Mouse (Mus musculus) embryonic facial prominence, embryonic 10.5 days (tissue): ENCODE measurements around the gene Lonp2. TPM values are rescaled to one million over a fixed set of nuclear protein-coding genes. Genes with fewer than 3 reads are reported as not detected.

Experiments used
- DNase-seq: peaks from one replicate; pipeline ENCODE4 v3.0.0-alpha.2; 2017; ENCODE audit warnings: low spot score
- H3K27ac ChIP-seq: fragments of 300-500 bp; sonication (generic); replicated peaks from 2 replicates; pipeline ENCODE4 v1.5.1; 2016; ENCODE audit warnings: mild to moderate bottlenecking
- H3K27me3 ChIP-seq: fragments of 300-500 bp; sonication (generic); replicated peaks from 2 replicates; pipeline ENCODE4 v1.6.1; 2016; ENCODE audit warnings: low read depth, mild to moderate bottlenecking; ENCODE audit not compliant: poor library complexity, severe bottlenecking
- H3K36me3 ChIP-seq: fragments of 300-500 bp; sonication (generic); replicated peaks from 2 replicates; pipeline ENCODE4 v1.6.1; 2016; ENCODE audit warnings: mild to moderate bottlenecking, moderate library complexity
- H3K4me1 ChIP-seq: fragments of 300-500 bp; sonication (generic); 2 replicates; pipeline ENCODE4 v1.6.1; 2016
- H3K4me3 ChIP-seq: fragments of 300-500 bp; sonication (generic); 2 replicates; pipeline ENCODE4 v1.5.1; 2016; ENCODE audit warnings: mild to moderate bottlenecking, moderate library complexity
- H3K9me3 ChIP-seq: fragments of 300-500 bp; sonication (generic); 2 replicates; pipeline ENCODE4 v1.6.1; 2016; ENCODE audit warnings: mild to moderate bottlenecking
- WGBS: fragments of 180-500 bp; shearing (Covaris S2); methylation state at CpG from one replicate; pipeline ENCODE4 v1.1.7; 2016; 5-methylcytosine and 5-hydroxymethylcytosine counted together
- polyA plus RNA-seq: library from polyadenylated mRNA; unstranded; fragments of >200 nt; fragmentation: Nextera tagmentation; extraction: Ambion mirVana; gene quantifications from 2 replicates; pipeline ENCODE4 v1.2.1, GENCODE M21; 2016

The Lonp2 gene
- polyA plus RNA-seq, 1 experiment from 2014 or later: 50.5 TPM

DNA sequence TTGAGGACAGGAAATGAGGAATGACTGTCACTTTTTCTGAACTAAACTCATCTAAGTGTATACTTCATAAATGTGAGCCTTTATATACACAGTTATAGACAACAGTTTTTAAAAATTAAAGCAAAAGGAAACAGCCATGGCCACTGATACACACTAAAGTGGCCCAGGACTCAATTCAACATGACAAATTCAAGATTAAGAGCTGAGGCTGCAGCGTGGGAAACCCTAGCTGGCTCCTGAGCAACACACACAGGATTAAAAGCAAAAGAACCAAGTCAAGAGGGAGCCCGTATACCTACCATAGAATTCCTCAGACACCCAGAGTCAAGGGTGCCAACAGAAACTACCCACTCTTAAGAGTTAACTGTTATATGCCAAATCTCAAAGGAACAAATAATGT, 97.6 kb downstream of the Lonp2 start:
- H3K4me1 ChIP-seq: no peaks in the 10 kb centered on the region
- no peaks in the 10 kb centered on the region for H3K27me3 ChIP-seq
- no peaks in the 10 kb centered on the region for H3K9me3 ChIP-seq
- peaks cover 71% of the 10 kb centered on the region for H3K36me3 ChIP-seq
- WGBS: 87% methylated on average over 2 of the region's 2 CpGs
- DNase-seq: no peak
- no peak overlapping the region for H3K27ac ChIP-seq
- no peak overlapping the region for H3K4me3 ChIP-seq

DNA sequence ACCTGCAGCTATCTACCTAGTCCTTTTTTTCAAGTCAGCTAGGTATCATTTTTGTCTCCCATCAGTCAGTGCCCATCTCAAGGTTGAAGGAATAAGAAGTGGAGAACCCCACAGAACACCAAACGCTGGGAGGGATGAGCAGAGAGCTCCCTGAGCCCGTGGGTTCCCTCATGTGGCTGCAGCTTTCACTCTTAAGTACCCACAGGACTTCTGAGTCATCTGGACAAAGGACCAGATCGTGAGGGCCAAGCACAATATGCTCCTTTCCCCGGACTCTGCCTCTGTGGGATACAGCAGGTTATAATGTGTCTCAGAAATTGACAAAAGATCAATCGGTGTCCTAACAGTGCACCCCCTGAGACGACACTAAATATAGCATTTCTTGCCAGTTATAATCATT, 103.1 kb downstream of the Lonp2 start:
- DNase-seq: no peak
- Histone ChIP-seq H3K27me3 (no peaks in the 10 kb centered on the region), H3K27ac (no peak overlapping the region), H3K36me3 (peaks cover 43% of the 10 kb centered on the region), H3K9me3 (no peaks in the 10 kb centered on the region), H3K4me3 (no peak overlapping the region), H3K4me1 (peaks cover 22% of the 10 kb centered on the region)
- 81% methylated on average over 6 of the region's 6 CpGs for WGBS

GRCm38 (mm10) chr8:86728224-86728950, 104.5 kb downstream of the Lonp2 start:
- WGBS: 64% methylated on average over 19 of the region's 19 CpGs
- no peak overlapping the region for H3K4me3 ChIP-seq
- peaks cover 22% of the 10 kb centered on the region for H3K4me1 ChIP-seq

GRCm38 (mm10) chr8:86730303-86730702, 106.5 kb downstream of the Lonp2 start:
- H3K4me1 ChIP-seq: peaks cover 27% of the 10 kb centered on the region
- no peaks in the 10 kb centered on the region for H3K27me3 ChIP-seq
- WGBS: 56% methylated on average over 3 of the region's 3 CpGs
- H3K27ac ChIP-seq: no peak overlapping the region
- peaks cover 19% of the 10 kb centered on the region for H3K36me3 ChIP-seq
- H3K4me3 ChIP-seq: no peak overlapping the region
- H3K9me3 ChIP-seq: no peaks in the 10 kb centered on the region
- DNase-seq: no peak

More at GRCm38 (mm10) chr8:86728224-86728950, 104.5 kb downstream of the Lonp2 start:
- no peak for DNase-seq
- H3K9me3 ChIP-seq: no peaks in the 10 kb centered on the region
- H3K36me3 ChIP-seq: peaks cover 29% of the 10 kb centered on the region
- no peak overlapping the region for H3K27ac ChIP-seq
- H3K27me3 ChIP-seq: no peaks in the 10 kb centered on the region

DNA sequence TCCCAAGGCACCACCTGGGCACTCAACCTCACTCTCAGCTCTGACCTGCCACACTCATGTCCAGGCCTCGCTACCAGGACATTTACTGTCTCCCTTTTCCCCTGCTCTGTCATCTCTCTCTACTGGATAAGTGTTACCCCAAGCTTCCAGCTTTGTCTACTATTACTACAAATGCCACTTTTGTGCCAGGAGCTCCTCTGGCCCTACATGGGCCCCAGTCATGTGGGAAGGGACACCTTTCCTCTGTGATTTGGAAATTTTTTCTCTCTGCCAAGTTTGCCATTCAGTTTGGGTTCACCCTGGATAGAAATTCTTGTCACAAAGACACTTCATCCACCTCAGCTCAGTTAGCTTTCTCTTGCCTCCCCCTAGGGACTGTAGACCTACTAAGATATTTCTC, 107.0 kb downstream of the Lonp2 start:
- 85% methylated on average over 1 of the region's 1 CpGs for WGBS
- DNase-seq: no peak

GRCm38 (mm10) chr8:86734171-86734570, 110.3 kb downstream of the Lonp2 start:
- Histone ChIP-seq H3K36me3 (0 out of 2 replicates have a peak, but pooled peaks cover 3% of the 10 kb centered on the region), H3K27ac (no peak overlapping the region), H3K9me3 (no peaks in the 10 kb centered on the region), H3K27me3 (no peaks in the 10 kb centered on the region), H3K4me3 (no peak overlapping the region), H3K4me1 (peaks cover 29% of the 10 kb centered on the region)
- WGBS: 84% methylated on average over 4 of the region's 4 CpGs
- no peak for DNase-seq

More for the DNA sequence above, 107.0 kb downstream of the Lonp2 start:
- no peak overlapping the region for H3K27ac ChIP-seq
- peaks cover 15% of the 10 kb centered on the region for H3K36me3 ChIP-seq
- peaks cover 33% of the 10 kb centered on the region for H3K4me1 ChIP-seq
- H3K27me3 ChIP-seq: no peaks in the 10 kb centered on the region
- H3K4me3 ChIP-seq: no peak overlapping the region
- H3K9me3 ChIP-seq: no peaks in the 10 kb centered on the region

DNA sequence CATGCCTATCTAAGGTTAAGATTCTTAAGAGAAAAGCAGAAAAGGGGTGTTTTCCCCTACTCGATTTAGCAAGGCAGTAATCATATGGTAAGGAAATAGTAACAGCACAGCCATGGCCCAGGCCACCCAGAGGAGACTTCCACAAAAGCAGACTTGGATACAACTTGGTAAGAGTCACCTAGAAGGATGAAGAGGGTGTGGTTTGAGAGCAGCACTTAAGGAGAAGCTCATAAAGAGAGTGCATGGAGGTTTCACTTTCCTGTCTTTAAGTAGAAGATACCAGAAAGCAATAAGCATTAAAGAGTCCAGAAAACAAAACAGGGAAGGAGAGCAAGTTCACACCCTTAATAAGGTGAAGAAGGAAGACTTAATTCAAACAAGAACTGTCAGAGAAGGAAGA, 111.1 kb downstream of the Lonp2 start:
- Histone ChIP-seq H3K4me3 (no peak overlapping the region), H3K4me1 (peaks cover 29% of the 10 kb centered on the region), H3K27ac (no peak overlapping the region), H3K9me3 (no peaks in the 10 kb centered on the region), H3K36me3 (0 out of 2 replicates have a peak, but pooled peaks cover 8% of the 10 kb centered on the region), H3K27me3 (no peaks in the 10 kb centered on the region)
- DNase-seq: no peak
- WGBS: 76% methylated on average over 1 of the region's 1 CpGs

- Histone ChIP-seq H3K27me3 (no peaks in the 10 kb centered on the region), H3K4me3 (no peak overlapping the region), H3K36me3 (0 out of 2 replicates have a peak, but pooled peaks cover 8% of the 10 kb centered on the region), H3K9me3 (no peaks in the 10 kb centered on the region), H3K4me1 (peaks cover 25% of the 10 kb centered on the region), H3K27ac (no peak overlapping the region)
- no peak for DNase-seq
- 46% methylated on average over 3 of the region's 3 CpGs for WGBS
These were observed 111.7 kb downstream of the Lonp2 start for GRCm38 (mm10) chr8:86735446-86736111.

DNA sequence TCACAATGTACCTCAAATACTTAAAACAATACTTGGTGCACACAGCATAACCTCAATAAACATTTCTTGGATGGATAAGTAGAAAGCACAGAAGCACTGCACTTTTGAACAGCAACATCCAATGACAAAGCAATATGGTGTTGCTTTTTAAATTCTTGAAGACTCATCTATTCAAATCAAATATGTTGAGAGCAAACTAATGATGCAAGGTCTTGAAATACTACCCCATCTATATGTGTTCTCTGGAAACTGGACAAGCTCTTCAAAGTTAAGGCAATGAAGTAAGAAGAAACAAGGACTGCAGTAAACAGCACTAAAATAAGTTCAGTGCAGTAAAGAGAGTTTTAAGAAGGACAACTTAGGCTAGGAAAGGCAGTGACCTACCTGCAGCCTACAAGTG, 117.1 kb downstream of the Lonp2 start:
- H3K4me3 ChIP-seq: no peak overlapping the region
- peaks cover 23% of the 10 kb centered on the region for H3K4me1 ChIP-seq
- no peaks in the 10 kb centered on the region for H3K9me3 ChIP-seq
- DNase-seq: no peak
- H3K27ac ChIP-seq: no peak overlapping the region
- 0 out of 2 replicates have a peak, but pooled peaks cover 8% of the 10 kb centered on the region for H3K36me3 ChIP-seq
- no peaks in the 10 kb centered on the region for H3K27me3 ChIP-seq

- DNase-seq: no peak
- H3K27me3 ChIP-seq: no peaks in the 10 kb centered on the region
- 0 out of 2 replicates have a peak, but pooled peaks cover 8% of the 10 kb centered on the region for H3K36me3 ChIP-seq
- H3K27ac ChIP-seq: no peak overlapping the region
- no peak overlapping the region for H3K4me3 ChIP-seq
- H3K4me1 ChIP-seq: peaks cover 21% of the 10 kb centered on the region
- H3K9me3 ChIP-seq: no peaks in the 10 kb centered on the region
These were observed 117.8 kb downstream of the Lonp2 start for GRCm38 (mm10) chr8:86741627-86742026.

- Histone ChIP-seq H3K4me3 (no peak overlapping the region), H3K27ac (no peak overlapping the region), H3K36me3 (0 out of 2 replicates have a peak, but pooled peaks cover 8% of the 10 kb centered on the region), H3K9me3 (no peaks in the 10 kb centered on the region), H3K4me1 (peaks cover 25% of the 10 kb centered on the region), H3K27me3 (no peaks in the 10 kb centered on the region)
- DNase-seq: no peak
- 84% methylated on average over 7 of the region's 7 CpGs for WGBS
These were observed 118.9 kb downstream of the Lonp2 start for GRCm38 (mm10) chr8:86742605-86743345.

DNA sequence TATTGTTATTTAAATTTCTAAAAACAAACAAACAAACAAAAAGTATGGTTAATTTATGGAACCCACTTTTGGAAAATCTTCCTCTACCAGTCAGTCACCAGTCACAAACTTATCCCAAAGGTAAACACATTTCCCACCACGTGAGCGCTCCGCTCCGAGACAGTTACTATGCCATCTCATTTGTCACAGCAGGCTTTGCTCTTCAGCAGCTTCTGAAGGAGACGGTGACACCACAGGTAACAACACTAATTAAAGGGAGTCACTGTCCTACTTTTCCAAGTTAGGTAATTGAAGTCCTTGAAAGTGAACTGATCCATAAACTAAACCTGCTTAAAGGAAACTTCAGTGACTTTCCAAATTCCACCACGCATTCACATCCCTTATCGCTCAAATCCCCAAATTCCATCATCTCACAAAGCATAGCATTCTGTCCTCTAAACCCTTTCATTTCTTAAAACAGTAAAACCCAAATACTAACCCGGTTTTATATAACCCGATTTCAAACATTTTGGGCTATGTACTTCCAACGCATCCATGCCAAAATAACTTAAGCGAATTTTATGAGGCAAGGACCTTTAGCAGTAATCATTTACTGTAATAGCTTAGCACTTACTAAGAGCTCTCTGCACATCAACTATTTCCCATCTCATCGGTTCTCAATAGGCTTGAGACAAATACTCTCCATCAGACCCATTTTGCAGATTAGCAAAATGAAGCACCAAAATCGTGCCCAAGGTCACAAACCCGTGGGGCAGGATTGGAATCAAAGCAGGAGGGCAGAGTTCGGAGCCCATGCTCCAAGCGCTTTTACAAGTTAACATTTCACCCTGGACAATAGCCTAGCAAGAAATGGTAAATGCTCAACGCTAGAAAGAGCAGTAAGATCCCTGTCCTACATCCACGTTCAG, 120.7 kb downstream of the Lonp2 start:
- peak overlapping the region; percentile 100 for H3K27ac ChIP-seq
- peak; percentile 15 for DNase-seq
- peak overlapping the region; percentile 94 for H3K4me3 ChIP-seq
- H3K27me3 ChIP-seq: no peaks in the 10 kb centered on the region
- WGBS: 5% methylated on average over 18 of the region's 18 CpGs
- no peaks in the 10 kb centered on the region for H3K9me3 ChIP-seq
- 0 out of 2 replicates have a peak, but pooled peaks cover 2% of the 10 kb centered on the region for H3K36me3 ChIP-seq
- H3K4me1 ChIP-seq: peaks cover 25% of the 10 kb centered on the region
